Mouse (Mus musculus) heart, embryonic 13.5 days (tissue): ENCODE measurements around the gene Runx1. TPM values are rescaled to one million over a fixed set of nuclear protein-coding genes. Genes with fewer than 3 reads are reported as not detected.

Experiments used
- ATAC-seq: fragments of 200-750 bp; cut with Nextera tagmentation; 2 replicates; pipeline ENCODE4 v1.8.0; 2017; ENCODE audit warnings: moderate TSS enrichment; ENCODE audit not compliant: insufficient number of reproducible peaks, low FRiP score, low TSS enrichment; ENCODE audit errors: extremely low read depth
- H3K27ac ChIP-seq: fragments of 300-500 bp; sonication (generic); replicated peaks from 2 replicates; pipeline ENCODE4 v1.5.1; 2015; ENCODE audit warnings: moderate library complexity, mild to moderate bottlenecking, inconsistent platforms
- H3K27me3 ChIP-seq: fragments of 300-500 bp; sonication (generic); replicated peaks from 2 replicates; pipeline ENCODE4 v1.6.1; 2015; ENCODE audit warnings: mild to moderate bottlenecking, inconsistent platforms
- H3K36me3 ChIP-seq: fragments of 300-500 bp; sonication (generic); 2 replicates; pipeline ENCODE4 v1.6.1; 2015; ENCODE audit warnings: mild to moderate bottlenecking, inconsistent platforms
- H3K4me1 ChIP-seq: fragments of 300-500 bp; sonication (generic); 2 replicates; pipeline ENCODE4 v1.6.1; 2015; ENCODE audit warnings: inconsistent platforms
- H3K4me2 ChIP-seq: fragments of 300-500 bp; sonication (generic); 2 replicates; pipeline ENCODE4 v1.6.1; 2015; ENCODE audit warnings: inconsistent platforms, mild to moderate bottlenecking, moderate library complexity
- H3K4me3 ChIP-seq: fragments of 300-500 bp; sonication (generic); 2 replicates; pipeline ENCODE4 v1.5.1; 2015; ENCODE audit warnings: moderate library complexity, mild to moderate bottlenecking, inconsistent platforms
- H3K9ac ChIP-seq: fragments of 300-500 bp; sonication (generic); 2 replicates; pipeline ENCODE4 v1.6.1; 2015; ENCODE audit warnings: inconsistent platforms, mild to moderate bottlenecking, moderate library complexity
- H3K9me3 ChIP-seq: fragments of 300-500 bp; sonication (generic); 2 replicates; pipeline ENCODE4 v1.6.1; 2016; ENCODE audit warnings: inconsistent platforms
- WGBS: fragments of 180-500 bp; shearing (Covaris S2); methylation state at CpG from one replicate; pipeline ENCODE4 v1.1.7; 2015; ENCODE audit warnings: mixed read lengths; 5-methylcytosine and 5-hydroxymethylcytosine counted together
- polyA plus RNA-seq: library from polyadenylated mRNA; unstranded; fragments of >200 nt; fragmentation: Nextera tagmentation; extraction: Ambion mirVana; gene quantifications from 2 replicates; pipeline ENCODE4 v1.2.1, GENCODE M21; 2015

Runx1 gene
- polyA plus RNA-seq, 1 experiment from 2014 or later: 1.1 TPM

GRCm38 (mm10) chr16:92645423-92646115 is 180.4 kb downstream of the Runx1 start:
- Histone ChIP-seq H3K36me3 (no peaks in the 10 kb centered on the region), H3K4me1 (peaks cover 25% of the 10 kb centered on the region), H3K9ac (no peak overlapping the region), H3K27ac (no peak overlapping the region), H3K4me2 (no peak overlapping the region), H3K9me3 (no peaks in the 10 kb centered on the region), H3K27me3 (peaks cover 11% of the 10 kb centered on the region; the same call in 1 of the 2 replicates), H3K4me3 (no peak overlapping the region)
- no peak for ATAC-seq
- 68% methylated on average over 22 of the region's 22 CpGs for WGBS

GRCm38 (mm10) chr16:92644718-92645422 is 181.1 kb downstream of the Runx1 start:
- WGBS: 53% methylated on average over 15 of the region's 15 CpGs
- H3K9me3 ChIP-seq: no peaks in the 10 kb centered on the region
- H3K4me1 ChIP-seq: peaks cover 25% of the 10 kb centered on the region
- H3K9ac ChIP-seq: no peak overlapping the region
- ATAC-seq: no peak
- no peaks in the 10 kb centered on the region for H3K36me3 ChIP-seq
- H3K4me2 ChIP-seq: no peak overlapping the region
- no peak overlapping the region for H3K27ac ChIP-seq
- no peak overlapping the region for H3K4me3 ChIP-seq
- peaks cover 11% of the 10 kb centered on the region; the same call in 1 of the 2 replicates for H3K27me3 ChIP-seq

- WGBS: 66% methylated on average over 9 of the region's 10 CpGs
- no peak for ATAC-seq
Observed at GRCm38 (mm10) chr16:92644315-92644714, 181.6 kb downstream of the Runx1 start.

GRCm38 (mm10) chr16:92642283-92642682 is 183.7 kb downstream of the Runx1 start:
- no peak for ATAC-seq
- Histone ChIP-seq H3K4me1 (peaks cover 25% of the 10 kb centered on the region), H3K36me3 (no peaks in the 10 kb centered on the region), H3K4me2 (no peak overlapping the region), H3K4me3 (no peak overlapping the region), H3K27me3 (peaks cover 11% of the 10 kb centered on the region; the same call in 1 of the 2 replicates), H3K9me3 (no peaks in the 10 kb centered on the region), H3K9ac (no peak overlapping the region), H3K27ac (no peak overlapping the region)
- WGBS: 84% methylated on average over 8 of the region's 8 CpGs

More at GRCm38 (mm10) chr16:92644315-92644714, 181.6 kb downstream of the Runx1 start:
- Histone ChIP-seq H3K36me3 (no peaks in the 10 kb centered on the region), H3K4me1 (peaks cover 25% of the 10 kb centered on the region), H3K4me3 (no peak overlapping the region), H3K9me3 (no peaks in the 10 kb centered on the region), H3K27ac (no peak overlapping the region), H3K9ac (no peak overlapping the region), H3K27me3 (peaks cover 11% of the 10 kb centered on the region; the same call in 1 of the 2 replicates), H3K4me2 (no peak overlapping the region)

GRCm38 (mm10) chr16:92641053-92641452 is 184.9 kb downstream of the Runx1 start:
- Histone ChIP-seq H3K36me3 (no peaks in the 10 kb centered on the region), H3K4me1 (peaks cover 18% of the 10 kb centered on the region), H3K4me2 (no peak overlapping the region), H3K4me3 (no peak overlapping the region), H3K9ac (no peak overlapping the region), H3K27me3 (peaks cover 19% of the 10 kb centered on the region), H3K27ac (no peak overlapping the region), H3K9me3 (no peaks in the 10 kb centered on the region)
- ATAC-seq: no peak
- WGBS: 57% methylated on average over 6 of the region's 6 CpGs

- Histone ChIP-seq H3K4me1 (no peaks in the 10 kb centered on the region), H3K4me2 (no peak overlapping the region), H3K27me3 (peaks cover 27% of the 10 kb centered on the region), H3K36me3 (no peaks in the 10 kb centered on the region), H3K4me3 (no peak overlapping the region), H3K27ac (no peak overlapping the region), H3K9ac (no peak overlapping the region), H3K9me3 (no peaks in the 10 kb centered on the region)
- no peak for ATAC-seq
- WGBS: 73% methylated on average over 8 of the region's 8 CpGs
Observed at GRCm38 (mm10) chr16:92639093-92639492, 186.9 kb downstream of the Runx1 start.

GRCm38 (mm10) chr16:92637033-92637432 is 188.9 kb downstream of the Runx1 start:
- ATAC-seq: no peak
- Histone ChIP-seq H3K9me3 (no peaks in the 10 kb centered on the region), H3K36me3 (no peaks in the 10 kb centered on the region)

GRCm38 (mm10) chr16:92632115-92632763 is 193.7 kb downstream of the Runx1 start:
- H3K4me2 ChIP-seq: peak overlapping the region; percentile 59
- ATAC-seq: 0 out of 2 replicates have a peak, but pooled peaks have one; percentile 45
- H3K9ac ChIP-seq: 0 out of 2 replicates have a peak overlapping the region, but pooled peaks have one; percentile 17
- peak overlapping the region; percentile 27 for H3K4me3 ChIP-seq
- peaks cover 26% of the 10 kb centered on the region for H3K4me1 ChIP-seq
- peaks cover 42% of the 10 kb centered on the region for H3K27me3 ChIP-seq
- WGBS: 10% methylated on average over 11 of the region's 11 CpGs
- H3K9me3 ChIP-seq: no peaks in the 10 kb centered on the region
- H3K27ac ChIP-seq: peak overlapping the region; percentile 25; the same call in 1 of the 2 replicates
- no peaks in the 10 kb centered on the region for H3K36me3 ChIP-seq

More at GRCm38 (mm10) chr16:92637033-92637432, 188.9 kb downstream of the Runx1 start:
- WGBS: 50% methylated on average over 5 of the region's 5 CpGs
- Histone ChIP-seq H3K27ac (no peak overlapping the region), H3K4me2 (no peak overlapping the region), H3K4me1 (peaks cover 10% of the 10 kb centered on the region), H3K9ac (no peak overlapping the region), H3K4me3 (no peak overlapping the region), H3K27me3 (peaks cover 23% of the 10 kb centered on the region)

- WGBS: 13% methylated on average over 6 of the region's 6 CpGs
- ATAC-seq: no peak
- Histone ChIP-seq H3K36me3 (no peaks in the 10 kb centered on the region), H3K27me3 (peaks cover 43% of the 10 kb centered on the region), H3K9ac (no peak overlapping the region; the same call in 1 of the 2 replicates), H3K4me1 (peaks cover 28% of the 10 kb centered on the region), H3K4me3 (no peak overlapping the region), H3K9me3 (no peaks in the 10 kb centered on the region), H3K27ac (no peak overlapping the region), H3K4me2 (peak overlapping the region; percentile 59)
Observed at GRCm38 (mm10) chr16:92631637-92632036, 194.3 kb downstream of the Runx1 start.

- no peaks in the 10 kb centered on the region for H3K9me3 ChIP-seq
- no peak overlapping the region for H3K4me2 ChIP-seq
- no peak overlapping the region for H3K4me3 ChIP-seq
- no peaks in the 10 kb centered on the region for H3K36me3 ChIP-seq
- no peak overlapping the region for H3K9ac ChIP-seq
- peaks cover 44% of the 10 kb centered on the region for H3K27me3 ChIP-seq
- no peak overlapping the region for H3K27ac ChIP-seq
- ATAC-seq: no peak
- WGBS: 66% methylated on average over 5 of the region's 5 CpGs
- H3K4me1 ChIP-seq: peaks cover 28% of the 10 kb centered on the region
Observed at GRCm38 (mm10) chr16:92630950-92631349, 195.0 kb downstream of the Runx1 start.

GRCm38 (mm10) chr16:92629829-92630228 is 196.1 kb downstream of the Runx1 start:
- 92% methylated on average over 7 of the region's 7 CpGs for WGBS
- Histone ChIP-seq H3K4me2 (no peak overlapping the region), H3K27me3 (peaks cover 47% of the 10 kb centered on the region), H3K27ac (no peak overlapping the region), H3K4me1 (peaks cover 28% of the 10 kb centered on the region), H3K9me3 (no peaks in the 10 kb centered on the region), H3K36me3 (no peaks in the 10 kb centered on the region), H3K4me3 (no peak overlapping the region), H3K9ac (no peak overlapping the region)
- no peak for ATAC-seq
